23 mouse cellular contexts compared by ENCODE assay signal in the genomic region with DNA sequence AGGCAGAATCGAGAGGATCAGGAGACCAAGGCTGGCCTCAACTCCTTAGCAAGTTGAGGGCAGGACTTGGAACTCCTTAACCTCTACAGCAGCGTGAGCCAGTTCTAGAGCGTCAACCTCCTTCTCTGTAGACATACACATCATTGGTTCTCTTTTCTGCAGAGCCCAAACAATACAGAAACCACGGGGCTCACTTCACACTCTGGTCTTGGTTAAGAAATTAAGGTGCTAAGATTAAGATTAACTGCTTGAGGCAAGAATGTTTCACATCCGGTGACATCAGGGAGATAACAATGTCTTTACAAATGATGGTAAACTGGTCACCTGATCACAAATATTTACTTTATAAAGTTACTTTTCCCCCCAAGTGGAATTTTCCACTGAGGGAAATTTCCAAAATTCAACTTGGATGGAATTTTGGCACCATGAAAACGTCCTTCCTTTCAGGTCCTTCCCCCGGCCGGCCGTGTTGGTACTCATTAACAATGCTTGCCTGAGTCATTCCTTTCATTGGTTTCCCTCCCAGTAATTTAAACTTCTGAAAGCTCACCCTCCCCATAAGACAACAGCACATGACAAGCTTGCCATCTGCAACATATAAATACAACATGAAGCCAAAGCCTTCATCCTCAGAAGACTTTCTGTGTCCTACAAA.
A peak's percentile ranks its signal among the peaks of the same experiment; 100 is the strongest.
DNase-seq lines count a peak whose midpoint lies in the region; ATAC-seq and TF ChIP-seq lines count a peak whose summit lies in the region.
"Had no signal": no experiment of that assay in that cellular context is flagged by ENCODE, and none has a peak within 500 bp of the region (broad histone marks: within the 10 kb centered on the region; RNA-seq: fewer than 3 reads in every experiment).

No protein-coding gene starts in this region.

- CTCF ChIA-PET in Patski (lab: Charles Lee), result no interaction called here

- H3K27me3 ChIP-seq in kidney, embryonic 15.5 days, result no peaks in the 10 kb centered on the region
- H3K27me3 ChIP-seq in Patski, result no peaks in the 10 kb centered on the region
- H3K27me3 ChIP-seq: embryonic facial prominence, embryonic 15.5 days; heart, embryonic 12.5 days; midbrain, embryonic 13.5 days; neural tube, embryonic 13.5 days had no signal

- WGBS in kidney, embryonic 15.5 days, result 74% methylated on average over 9 of the region's 9 CpGs

- H3K27ac ChIP-seq in kidney, embryonic 15.5 days, result no peak overlapping the region
- H3K27ac ChIP-seq: embryonic facial prominence, embryonic 15.5 days; hindbrain, embryonic 14.5 days; midbrain, embryonic 13.5 days; neural tube, embryonic 13.5 days had no signal

- POLR2A ChIA-PET in Patski (lab: Charles Lee), result interaction anchor here (1.1 kb wide), 1 partner anchor 12 kb away, joined by 3 read pairs; no protein-coding TSS in a partner anchor

- TF ChIP-seq CTCF in Patski (IDR thresholded peaks at IDR 0.05), result no peak

- no peak overlapping the region for H3K4me2 ChIP-seq in kidney, embryonic 15.5 days
- H3K4me2 ChIP-seq: embryonic facial prominence, embryonic 15.5 days; heart, embryonic 12.5 days; hindbrain, embryonic 14.5 days; midbrain, embryonic 13.5 days; neural tube, embryonic 13.5 days had no signal

- no peak overlapping the region for H3K4me3 ChIP-seq in kidney, embryonic 15.5 days (replicated peaks)
- H3K4me3 ChIP-seq: embryonic facial prominence, embryonic 15.5 days; heart, embryonic 12.5 days; midbrain, embryonic 13.5 days; neural tube, embryonic 13.5 days had no signal

- DNase-seq in kidney, adult 18-20 months, result peak; percentile 33
- DNase-seq in Patski (ENCODE audit: low read depth, low spot score), result peak; percentile 63
- peak; percentile 46 for DNase-seq in kidney, postnatal 10 days
- DNase-seq in natural killer cell, adult 2 months (ENCODE audit: low spot score in 2 of 2), result peak; percentile 17 to 53
- DNase-seq in adrenal gland, postnatal 14 days, result no peak
- DNase-seq in left cerebral cortex, adult 9 months (ENCODE audit: low spot score in 2 of 2), result no peak
- DNase-seq: cerebellum, postnatal 25 days; embryo, embryonic 11 days; gastrocnemius, postnatal 14 days; heart, postnatal 14 days; left cerebral cortex, postnatal 4 days; liver, postnatal 0 days; lung, postnatal 10 days; right cerebral cortex, postnatal 14 days; spleen, adult 18-20 months; thymus, postnatal 25 days had no signal

- ATAC-seq in kidney, embryonic 15.5 days (replicated peaks; ENCODE audit: low FRiP score), result no peak
- no peak for ATAC-seq in Patski
- ATAC-seq: intestine, embryonic 16.5 days; liver, postnatal 0 days; midbrain, embryonic 13.5 days had no signal

- H3K9me3 ChIP-seq in kidney, embryonic 15.5 days (replicated peaks), result no peaks in the 10 kb centered on the region
- H3K9me3 ChIP-seq: embryonic facial prominence, embryonic 15.5 days; midbrain, embryonic 13.5 days; neural tube, embryonic 13.5 days had no signal

- no peak overlapping the region for H3K9ac ChIP-seq in kidney, embryonic 15.5 days
- H3K9ac ChIP-seq: embryonic facial prominence, embryonic 15.5 days; heart, embryonic 12.5 days; hindbrain, embryonic 14.5 days; liver, postnatal 0 days; midbrain, embryonic 13.5 days; neural tube, embryonic 13.5 days had no signal

- in situ Hi-C loops in Patski (cut with MboI; ENCODE audit: low pct_unique_long_range_greater_than_20kb), result no loop called here

- peaks cover 17% of the 10 kb centered on the region for H3K4me1 ChIP-seq in kidney, embryonic 15.5 days

- no peaks in the 10 kb centered on the region for H3K36me3 ChIP-seq in kidney, embryonic 15.5 days
- H3K36me3 ChIP-seq: embryonic facial prominence, embryonic 15.5 days; heart, embryonic 12.5 days; midbrain, embryonic 13.5 days; neural tube, embryonic 13.5 days had no signal

Comparison
In these comparisons a context has a peak if more than half of its experiments do, and no peak if none do; other contexts are left out.
1. DNase-seq: peak in kidney, adult 18-20 months (single experiment), Patski (single experiment), kidney, postnatal 10 days (single experiment) and natural killer cell, adult 2 months (2 of 2); none in adrenal gland, postnatal 14 days (single experiment) and left cerebral cortex, adult 9 months (0 of 2).